Mouse (Mus musculus): Measurements from ENCODE around the gene Osgep.
"Not testable (repeated sequence)": the region's sequence is repeated elsewhere in the genome, so short reads cannot be mapped to it uniquely, and the experiment has no call there.

DNA sequence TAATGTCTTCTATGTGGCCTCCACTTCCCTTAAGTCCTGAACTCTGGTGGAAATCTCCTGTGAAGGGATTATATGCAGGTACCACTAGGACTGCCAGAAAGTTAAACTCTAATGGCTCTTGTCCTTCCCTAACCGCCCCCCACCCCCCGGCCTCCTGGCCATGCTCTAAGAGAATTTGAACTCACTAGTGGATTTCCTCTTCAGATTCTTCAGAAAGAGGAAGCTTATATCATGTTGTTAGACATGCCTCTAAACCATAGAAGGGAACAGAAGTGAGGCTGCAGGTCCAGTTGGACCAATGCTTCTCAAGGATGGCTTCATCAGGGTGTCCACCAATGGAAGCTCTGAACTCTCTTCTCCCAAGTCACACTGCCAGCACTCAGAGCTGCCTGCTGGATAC lies 26.7 kb downstream of the Osgep start:
- TF ChIP-seq CTCF (IDR thresholded peaks at IDR 0.05; ENCODE audit: low read depth, low read length); GATA1 (IDR thresholded peaks at IDR 0.05; ENCODE audit: borderline replicate concordance, low read length); POLR2AphosphoS5 (IDR thresholded peaks at IDR 0.05; ENCODE audit: insufficient replicate concordance, low read depth, low read length); GATA2 (IDR thresholded peaks at IDR 0.05; ENCODE audit: borderline replicate concordance, low read depth, low read length); TAL1 (conservative IDR thresholded peaks at IDR 0.05; ENCODE audit: low read depth, low read length): not testable (repeated sequence)
